Mouse (Mus musculus): ENCODE results near the gene Epb42.

- TF ChIP-seq POLR2AphosphoS5 (IDR thresholded peaks at IDR 0.05; ENCODE audit: insufficient replicate concordance, low read depth, low read length), result no peak
- no peak for TF ChIP-seq CTCF (IDR thresholded peaks at IDR 0.05; ENCODE audit: low read depth, low read length)
- no peak for TF ChIP-seq TAL1 (conservative IDR thresholded peaks at IDR 0.05; ENCODE audit: low read depth, low read length)
- no peak for TF ChIP-seq GATA1 (IDR thresholded peaks at IDR 0.05; ENCODE audit: borderline replicate concordance, low read length)
- TF ChIP-seq GATA2 (IDR thresholded peaks at IDR 0.05; ENCODE audit: borderline replicate concordance, low read depth, low read length), result no peak
Observed at GRCm38 (mm10) chr2:121067116-121067515, 30.2 kb upstream of the Epb42 start.
